Mouse (Mus musculus) brain, adult 2 months (tissue): ENCODE data around the gene Aldh3b3.

Experiments used
- DNase-seq: peaks from one replicate; pipeline ENCODE4 v3.0.0; 2011; ENCODE audit warnings: low read depth, low spot score

Aldh3b3 gene

DNA sequence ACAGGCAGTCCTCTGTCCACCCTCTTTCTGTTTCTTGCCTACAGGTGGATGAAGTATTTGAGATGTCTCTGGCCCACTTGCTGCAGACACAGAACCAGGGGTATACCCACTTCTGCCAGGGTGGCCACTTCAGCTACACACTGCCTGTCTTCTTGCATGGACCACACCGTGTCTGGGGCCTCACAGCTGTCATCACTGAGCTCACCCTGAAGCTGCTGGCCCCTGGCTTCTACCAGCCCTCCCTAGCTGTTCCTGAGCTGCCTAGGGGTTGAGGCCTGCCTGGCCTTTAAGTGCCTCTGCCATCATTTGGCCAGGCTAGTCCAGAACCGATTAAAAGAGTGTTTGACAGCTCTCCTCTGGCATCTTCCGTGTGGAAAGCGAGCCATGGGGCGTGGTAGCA lies 43.3 kb downstream of the Aldh3b3 start:
- DNase-seq, result no peak

DNA sequence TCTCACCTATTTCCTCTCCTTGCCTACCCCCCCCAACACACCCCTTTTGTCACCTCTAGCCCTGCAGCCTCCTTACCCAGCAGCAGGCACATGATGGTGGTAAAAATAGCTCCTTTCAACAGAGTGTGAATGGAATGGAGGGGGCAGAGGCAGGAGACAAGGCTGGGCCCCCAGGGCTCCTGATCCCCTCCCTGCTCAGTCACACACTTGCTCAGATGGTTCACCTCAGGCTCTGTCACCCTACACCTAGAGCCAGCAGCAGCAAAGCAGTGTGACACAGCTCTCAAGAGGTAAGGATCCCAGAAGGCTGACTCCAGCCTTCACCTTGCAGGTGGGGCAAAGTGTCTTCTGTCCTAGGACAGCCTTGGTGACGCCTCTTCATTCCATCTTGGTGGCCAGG lies 44.7 kb downstream of the Aldh3b3 start, which contains the start of gene Doc2g:
Gene Doc2g (plus strand): TSS at position 202 of the 400 bp plus-strand sequence.
- DNase-seq, result peak; percentile 44

DNA sequence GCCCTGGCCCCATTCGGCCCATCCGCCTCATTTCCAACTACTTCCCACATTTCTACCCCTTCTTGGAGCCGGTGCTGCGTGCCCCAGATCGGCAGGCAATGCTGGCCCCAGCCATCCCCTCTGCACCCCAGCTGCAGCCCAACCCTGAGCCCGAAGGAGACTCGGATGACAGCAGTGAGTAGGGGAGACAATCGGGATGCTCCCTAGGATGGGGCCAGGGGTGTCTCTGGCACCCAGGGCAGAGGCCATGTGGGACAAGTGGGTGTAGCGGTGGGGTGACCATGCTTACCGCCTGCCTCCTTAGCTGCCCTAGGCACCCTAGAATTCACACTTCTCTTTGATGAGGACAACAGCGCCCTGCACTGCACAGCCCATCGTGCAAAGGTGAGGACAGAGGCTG lies 45.2 kb downstream of the Aldh3b3 start:
- DNase-seq, result no peak

DNA sequence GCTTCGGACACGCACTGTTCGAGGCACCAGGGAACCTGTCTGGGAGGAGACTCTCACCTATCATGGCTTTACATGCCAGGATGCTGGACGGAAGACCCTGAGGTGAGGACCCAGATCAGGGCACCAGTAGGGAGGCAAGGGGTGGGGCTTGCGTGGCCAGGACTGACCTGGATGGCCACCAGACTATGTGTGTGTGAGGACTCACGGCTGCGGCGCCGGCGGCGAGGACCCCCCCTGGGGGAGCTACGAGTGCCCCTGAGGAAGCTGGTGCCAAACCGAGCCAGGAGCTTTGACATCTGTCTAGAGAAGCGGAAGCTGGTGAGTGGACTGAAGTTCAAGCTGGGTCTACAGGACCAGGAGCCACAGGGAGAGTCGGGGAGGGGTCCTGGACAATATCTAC lies 45.9 kb downstream of the Aldh3b3 start:
- DNase-seq, result no peak

DNA sequence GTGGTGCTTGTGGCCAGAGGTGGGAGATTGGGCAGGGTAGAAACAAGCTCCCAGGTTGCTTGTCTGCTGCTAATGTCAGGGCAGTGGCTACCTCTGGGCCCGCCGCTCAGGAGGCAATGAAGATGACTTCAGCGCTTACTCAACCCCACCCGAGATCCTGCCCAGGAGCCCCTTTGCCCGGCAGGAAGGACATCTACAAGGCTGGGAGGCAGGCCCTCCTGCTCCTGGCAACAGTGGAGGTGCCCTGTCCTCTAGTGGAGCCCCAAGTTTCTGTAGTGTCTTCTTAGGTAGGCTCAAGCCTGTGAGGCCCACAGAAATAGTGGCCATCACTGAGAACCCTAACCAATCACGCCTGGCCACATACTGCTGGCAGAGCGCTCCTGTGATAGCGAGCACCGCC lies 46.6 kb downstream of the Aldh3b3 start:
- DNase-seq, result no peak

DNA sequence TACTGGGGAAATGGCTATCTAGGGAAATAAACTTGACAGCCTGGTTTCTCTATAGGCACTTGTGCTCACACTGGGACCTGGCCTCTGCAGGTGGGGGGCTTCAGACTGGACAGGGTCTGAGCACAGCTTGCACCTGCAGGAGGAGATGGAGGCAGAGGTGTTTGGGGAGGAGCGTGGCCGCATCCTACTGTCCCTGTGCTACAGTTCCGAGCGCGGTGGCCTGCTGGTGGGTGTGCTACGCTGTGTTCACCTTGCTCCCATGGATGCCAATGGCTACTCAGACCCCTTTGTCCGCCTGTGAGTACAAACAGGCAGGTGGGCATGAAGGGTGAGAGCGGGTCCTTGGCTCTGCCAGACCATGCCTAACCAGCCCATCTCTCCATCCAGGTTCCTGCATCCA lies 47.5 kb downstream of the Aldh3b3 start:
- no peak for DNase-seq

DNA sequence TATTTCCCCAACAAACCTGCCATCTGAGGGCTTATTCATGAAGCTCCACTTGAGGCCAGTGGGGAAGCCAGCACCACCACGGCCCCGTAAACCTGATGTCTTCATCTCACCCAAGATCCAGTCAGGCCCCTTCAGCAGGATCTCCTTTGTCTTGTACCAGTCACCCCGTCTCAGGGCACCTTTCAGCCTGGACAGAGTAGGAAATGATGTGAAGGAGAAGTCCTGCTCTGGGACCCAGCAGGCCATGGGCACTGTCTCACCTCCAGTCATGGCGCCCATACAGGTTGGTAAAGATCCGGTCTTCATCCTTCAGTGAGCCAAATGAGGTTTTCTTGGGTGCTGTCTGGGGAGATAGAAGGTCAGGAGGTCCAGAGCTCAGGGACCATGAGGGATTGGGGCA lies 52.6 kb downstream of the Aldh3b3 start:
- DNase-seq, result no peak

DNA sequence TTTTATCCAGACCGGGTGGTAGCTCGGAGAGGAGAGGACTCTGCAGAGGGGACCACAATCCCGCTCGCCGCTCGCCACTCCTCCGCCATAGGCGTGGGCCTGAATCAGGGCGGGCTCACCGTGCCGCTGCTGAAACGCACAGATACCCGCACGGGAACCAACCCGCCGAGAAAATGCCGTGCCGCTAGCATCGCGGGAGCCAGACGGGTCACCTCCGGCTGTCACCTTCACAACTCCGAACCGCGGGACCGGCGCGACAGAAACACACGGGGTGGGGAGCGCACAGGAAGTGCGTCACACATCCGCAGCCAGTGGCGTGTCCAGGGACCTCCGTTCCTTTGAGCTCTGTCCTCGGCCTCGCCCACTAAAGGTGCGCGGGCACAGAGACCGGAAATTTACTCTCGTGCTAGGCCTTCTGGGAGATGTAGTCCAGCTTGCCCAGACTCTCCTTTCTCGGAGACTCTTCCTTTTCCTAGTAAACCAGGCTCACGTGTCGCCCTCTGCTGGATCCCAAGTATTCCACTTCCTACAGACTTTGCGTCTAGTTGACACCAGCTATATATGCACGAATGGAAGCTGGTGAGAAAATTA lies 54.1 kb downstream of the Aldh3b3 start, which contains the start of gene Ndufv1:
Gene Ndufv1 (minus strand): TSS at position 375 of the 591 bp plus-strand sequence.
- DNase-seq, result peak; percentile 100

DNA sequence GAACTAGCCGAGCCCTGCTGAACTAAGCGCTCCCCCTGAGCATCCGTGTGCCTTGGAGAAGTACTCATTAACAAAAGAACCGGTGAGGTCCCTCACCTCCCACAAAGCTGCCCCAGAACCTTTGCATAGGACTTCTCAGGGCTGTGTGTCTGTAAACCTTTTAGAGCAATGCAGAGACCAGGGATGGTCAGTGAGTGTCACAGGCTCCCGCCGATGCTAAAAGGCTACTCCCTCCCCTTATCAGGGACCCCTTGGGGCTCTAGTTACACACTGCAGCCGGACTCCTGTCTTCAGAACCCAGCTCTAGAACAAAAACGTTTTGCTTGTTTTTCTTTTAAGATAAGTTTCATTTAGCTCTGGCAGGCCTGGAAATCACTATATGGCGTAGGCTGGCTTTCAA lies 54.6 kb downstream of the Aldh3b3 start:
- DNase-seq, result no peak

DNA sequence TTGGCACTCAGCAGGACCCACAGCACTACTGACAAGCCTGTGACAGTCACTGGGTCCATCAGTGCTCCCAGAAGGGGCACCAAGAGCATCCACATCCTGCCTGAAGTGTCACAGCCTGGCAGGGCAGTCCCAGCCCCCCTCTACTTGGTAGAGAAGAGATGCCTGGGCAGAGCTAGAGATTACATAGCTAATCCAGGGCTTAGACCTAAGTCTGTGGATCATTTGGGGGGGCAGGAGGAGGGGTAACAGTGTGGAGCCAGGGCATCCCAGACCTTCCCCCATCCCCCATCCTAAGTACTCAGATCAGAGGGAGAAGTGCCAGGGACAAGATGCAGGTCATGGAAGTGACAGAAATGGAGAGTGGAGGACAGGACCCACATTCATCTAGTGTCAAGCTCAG lies 56.4 kb downstream of the Aldh3b3 start:
- DNase-seq, result no peak

DNA sequence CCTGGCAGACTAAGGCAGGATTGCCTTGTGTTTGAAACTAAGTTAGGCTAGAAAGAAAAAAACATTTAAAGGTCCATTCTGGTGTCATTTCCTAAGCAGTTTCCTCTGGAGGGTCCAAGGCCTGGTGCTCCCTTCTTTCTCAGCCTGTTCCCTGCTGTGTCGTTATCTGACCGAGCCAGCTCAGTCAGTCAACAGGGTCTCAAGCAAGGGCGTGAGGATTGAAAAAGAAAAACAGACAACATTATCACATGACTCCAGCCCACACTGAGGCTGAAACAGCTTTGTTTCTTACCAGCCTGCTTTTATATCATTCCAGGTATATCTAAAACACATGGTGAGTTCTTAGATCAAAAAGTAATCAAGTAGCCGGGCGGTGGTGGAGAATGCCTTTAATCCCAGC lies 57.2 kb downstream of the Aldh3b3 start:
- no peak for DNase-seq

DNA sequence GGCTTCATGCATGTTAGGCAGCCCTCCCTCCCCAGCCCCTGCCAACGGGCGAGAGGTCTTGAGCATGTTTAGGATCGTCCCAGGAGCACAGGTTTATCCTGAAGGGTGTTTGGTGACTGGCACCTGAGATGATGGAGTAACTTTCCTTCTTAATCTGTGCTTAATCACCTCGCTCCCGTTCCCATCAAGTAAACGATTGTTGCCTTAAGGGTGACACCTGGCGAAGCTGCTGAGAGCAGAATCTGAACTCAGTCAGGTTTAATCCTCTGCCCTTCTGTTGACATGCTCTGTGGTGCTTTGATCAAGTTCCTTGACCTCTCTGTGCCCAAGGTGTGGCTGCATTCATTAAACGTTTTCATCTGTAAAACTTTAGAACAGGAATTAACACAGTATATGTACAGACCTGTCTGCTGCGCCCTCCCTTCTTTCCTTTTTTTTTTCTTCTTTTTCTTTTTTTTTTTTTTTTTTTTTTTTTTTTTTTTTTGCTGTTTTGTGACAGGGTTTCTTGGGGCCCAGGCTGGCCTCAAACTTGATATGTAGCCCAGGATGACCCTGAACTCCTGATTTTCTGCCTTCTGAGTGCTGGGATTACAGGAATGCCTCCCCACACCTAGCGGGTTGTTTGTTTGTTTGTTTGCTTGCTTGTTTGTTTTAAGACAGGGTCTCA lies 59.6 kb downstream of the Aldh3b3 start:
- no peak for DNase-seq

DNA sequence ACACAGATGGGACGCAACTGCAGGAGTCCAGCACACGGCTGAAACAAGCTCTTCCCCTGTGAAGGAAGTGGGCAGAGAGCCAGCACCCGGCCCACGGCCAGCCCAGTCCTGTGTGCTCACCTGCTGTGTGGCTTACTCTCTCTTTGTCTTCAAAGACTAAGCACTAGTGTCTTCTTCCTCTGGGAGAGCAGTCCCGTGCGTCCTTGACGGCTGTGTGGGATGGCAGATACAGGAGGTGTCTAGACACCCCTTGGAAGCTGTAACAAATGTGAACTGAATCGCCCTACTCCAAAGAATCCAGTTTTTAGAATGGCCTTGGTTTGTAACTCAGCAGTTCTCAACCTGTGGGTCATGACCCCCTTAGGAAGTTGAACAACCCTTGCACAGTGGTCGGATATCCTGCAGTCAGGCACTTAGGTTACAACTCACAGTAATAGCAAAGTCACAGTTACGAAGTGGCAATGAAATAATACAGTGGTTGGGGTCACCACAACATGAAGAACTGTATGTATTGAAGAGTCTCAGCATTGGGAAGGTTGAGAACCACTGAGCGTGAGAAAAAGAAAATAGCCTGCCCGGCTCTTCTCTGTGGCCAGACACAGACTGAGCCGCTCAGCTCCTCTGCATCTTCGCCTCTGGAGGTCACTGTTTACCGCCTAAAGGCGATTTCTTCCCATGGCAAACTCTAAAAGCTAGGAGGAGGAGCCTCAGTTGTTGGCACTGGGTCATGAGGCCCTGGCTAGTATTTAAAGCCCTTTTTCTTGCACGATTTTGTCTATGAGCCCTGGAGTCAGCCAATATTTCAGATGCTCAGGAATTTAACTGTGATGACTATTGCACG lies 60.5 kb downstream of the Aldh3b3 start:
- peak; percentile 96 for DNase-seq
